Mouse (Mus musculus): Measurements from ENCODE around the gene Pdia5.

Gene Pdia5

GRCm38 (mm10) chr16:35484105-35484504, 6.6 kb downstream of the Pdia5 start:
- DNase-seq: no peak

GRCm38 (mm10) chr16:35479301-35479700, 11.4 kb downstream of the Pdia5 start:
- no peak for DNase-seq

DNA sequence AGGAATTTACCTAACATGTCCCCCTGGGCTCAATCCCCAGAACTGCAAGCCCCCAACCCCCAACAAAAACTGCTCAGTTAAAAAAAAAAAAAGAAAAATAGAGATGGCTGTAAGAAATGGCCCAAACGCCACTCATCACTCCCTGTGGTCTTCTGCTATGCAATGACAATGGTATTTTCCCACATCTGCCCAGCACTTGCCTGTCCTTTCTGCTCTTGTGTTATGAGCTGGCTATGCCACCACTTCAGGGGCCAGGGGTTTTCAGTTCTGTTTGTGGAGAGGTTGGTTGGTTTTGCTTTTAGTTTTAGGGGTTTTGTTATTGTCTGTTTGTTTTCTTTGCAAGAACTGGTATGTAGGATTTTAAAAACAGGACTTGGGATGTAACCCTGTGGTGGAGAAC, 13.4 kb downstream of the Pdia5 start:
- DNase-seq: no peak

GRCm38 (mm10) chr16:35472569-35473275, 18.0 kb downstream of the Pdia5 start:
- peak; percentile 54 for DNase-seq

DNA sequence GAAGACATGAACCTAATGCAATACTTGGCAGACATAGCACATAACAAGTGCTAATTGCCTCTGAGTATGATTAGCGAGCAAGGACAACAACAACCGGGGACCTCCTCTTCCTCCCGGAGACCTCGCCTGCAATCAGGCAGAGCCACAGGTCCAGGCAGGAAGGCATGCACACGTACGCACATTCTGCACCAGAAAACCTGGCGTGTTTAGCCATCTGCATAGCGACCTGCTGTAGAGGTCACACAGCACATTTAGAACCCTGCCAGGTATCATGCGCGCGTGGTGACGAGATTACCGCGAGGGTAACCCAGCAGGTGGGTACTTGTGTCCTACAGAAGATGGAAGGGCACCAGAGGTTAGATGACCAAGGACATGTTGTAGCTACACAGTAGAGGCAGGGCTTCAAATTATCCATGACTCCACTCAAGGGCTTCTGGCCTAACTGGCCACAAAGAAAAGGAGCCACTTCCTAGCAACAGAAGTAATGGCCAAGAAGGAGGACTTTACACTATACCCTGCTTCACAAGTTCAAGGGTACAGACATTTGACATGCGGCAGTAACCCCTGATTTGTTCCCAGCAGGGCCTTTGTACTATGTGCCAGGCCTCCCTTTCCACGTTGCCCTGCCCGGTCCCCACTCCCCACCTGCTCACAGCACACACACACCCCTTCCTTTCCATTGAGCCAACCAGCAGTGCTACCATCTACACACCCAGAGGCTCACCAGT, 18.7 kb downstream of the Pdia5 start:
- DNase-seq: no peak

DNA sequence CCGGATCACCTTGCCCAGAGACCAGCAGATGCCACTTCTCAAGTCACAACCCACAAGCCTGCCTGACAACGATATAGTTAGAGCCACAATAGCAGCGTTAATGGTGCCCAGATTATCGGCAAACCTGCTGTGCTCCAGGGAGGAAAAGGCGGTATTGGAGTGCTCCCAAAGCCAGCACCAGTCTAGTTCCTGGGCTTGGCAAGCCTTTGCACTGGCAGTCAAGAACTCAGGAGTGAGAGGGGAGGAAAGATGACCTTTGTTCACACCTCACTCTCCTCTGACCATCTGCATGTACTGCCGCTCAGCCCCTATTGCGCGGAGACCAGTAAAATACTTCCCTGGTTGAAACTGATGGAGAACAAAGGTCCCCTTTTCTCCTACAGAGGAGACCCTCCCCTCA, 19.7 kb downstream of the Pdia5 start:
- no peak for DNase-seq

DNA sequence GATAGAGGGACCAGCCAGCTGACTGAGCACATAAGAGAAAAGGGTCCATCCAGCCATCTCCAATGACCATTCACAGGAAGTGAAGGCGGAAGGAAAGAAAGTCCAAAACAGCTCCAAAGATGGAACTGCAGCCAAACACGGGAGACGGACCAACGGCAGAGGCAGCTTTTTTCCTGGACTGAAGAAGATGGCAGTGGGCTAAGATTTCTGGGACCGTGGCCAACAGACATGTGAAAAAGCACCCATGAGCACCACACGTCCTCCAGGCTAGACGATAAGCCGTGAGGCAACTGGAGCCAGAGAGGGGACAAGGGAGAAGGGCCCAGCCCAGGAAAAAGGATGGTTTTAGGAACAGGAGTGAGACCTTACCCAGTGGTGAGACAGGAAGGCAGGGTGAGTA, 20.6 kb downstream of the Pdia5 start:
- peak; percentile 29 for DNase-seq

- no peak for DNase-seq
Observed at GRCm38 (mm10) chr16:35469016-35469415, 21.7 kb downstream of the Pdia5 start.

DNA sequence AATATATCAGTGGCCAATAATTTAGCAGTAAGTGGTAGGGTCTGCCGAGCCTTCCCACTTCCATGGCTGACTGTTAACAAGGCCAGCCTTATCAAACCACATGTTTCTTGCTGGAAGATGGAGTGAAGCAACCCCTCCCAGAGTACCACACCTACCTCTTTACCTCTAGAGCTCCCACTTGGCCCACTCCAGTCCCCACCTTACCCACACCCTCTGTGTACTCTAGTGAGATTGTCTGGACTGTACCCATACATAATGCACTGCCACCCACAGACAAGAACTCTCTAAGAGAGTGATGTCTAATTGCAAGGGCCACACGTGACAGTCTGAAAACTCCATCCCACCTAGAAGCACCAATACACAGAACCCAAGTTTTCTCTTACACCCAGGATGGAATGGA, 23.6 kb downstream of the Pdia5 start:
- DNase-seq: no peak

- no peak for DNase-seq
Observed at GRCm38 (mm10) chr16:35465808-35466351, 24.8 kb downstream of the Pdia5 start.

GRCm38 (mm10) chr16:35464686-35465308, 25.9 kb downstream of the Pdia5 start:
- DNase-seq: no peak

DNA sequence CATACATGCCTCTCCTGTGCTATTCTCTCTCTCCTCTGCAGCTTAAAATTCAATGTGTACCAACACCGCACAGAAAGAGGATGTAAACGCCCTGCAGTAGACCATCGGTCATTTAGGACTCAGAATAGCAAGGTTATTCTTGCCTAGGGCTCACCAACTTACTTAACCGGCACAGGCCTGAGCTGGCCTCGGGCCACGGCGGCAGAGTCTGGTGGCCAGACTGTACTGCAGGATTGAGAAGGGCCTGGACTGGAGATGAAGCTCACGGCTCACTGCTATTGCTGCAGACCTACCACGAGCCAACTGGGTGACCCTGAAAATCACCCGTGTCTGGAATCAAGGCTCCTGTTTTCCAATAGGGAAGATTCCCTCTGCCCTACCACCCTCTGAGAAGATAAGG, 27.0 kb downstream of the Pdia5 start:
- DNase-seq: no peak

- DNase-seq: no peak
Observed at GRCm38 (mm10) chr16:35462955-35463354, 27.7 kb downstream of the Pdia5 start.

DNA sequence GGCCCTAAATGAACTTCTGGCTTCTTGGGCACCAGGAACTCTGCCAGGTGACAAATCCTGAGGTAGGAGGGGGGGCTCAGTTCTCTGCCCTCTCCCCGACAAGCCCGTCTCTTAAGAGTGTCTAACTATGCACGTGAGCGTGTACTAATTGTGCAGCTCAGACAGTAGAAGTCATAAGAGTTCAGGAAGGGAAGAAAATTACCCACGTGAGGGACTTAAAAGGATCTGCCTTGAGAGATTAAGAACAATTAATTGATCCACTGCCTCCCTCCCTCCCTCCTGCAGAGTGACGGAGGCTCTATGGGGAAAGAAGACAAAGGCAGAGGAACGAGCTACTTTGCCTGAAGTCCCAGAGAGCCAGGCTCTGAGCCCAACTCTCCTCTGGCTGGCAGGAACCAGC, 31.1 kb downstream of the Pdia5 start:
- DNase-seq: no peak

- no peak for DNase-seq
Observed at GRCm38 (mm10) chr16:35458297-35458696, 32.4 kb downstream of the Pdia5 start.

DNA sequence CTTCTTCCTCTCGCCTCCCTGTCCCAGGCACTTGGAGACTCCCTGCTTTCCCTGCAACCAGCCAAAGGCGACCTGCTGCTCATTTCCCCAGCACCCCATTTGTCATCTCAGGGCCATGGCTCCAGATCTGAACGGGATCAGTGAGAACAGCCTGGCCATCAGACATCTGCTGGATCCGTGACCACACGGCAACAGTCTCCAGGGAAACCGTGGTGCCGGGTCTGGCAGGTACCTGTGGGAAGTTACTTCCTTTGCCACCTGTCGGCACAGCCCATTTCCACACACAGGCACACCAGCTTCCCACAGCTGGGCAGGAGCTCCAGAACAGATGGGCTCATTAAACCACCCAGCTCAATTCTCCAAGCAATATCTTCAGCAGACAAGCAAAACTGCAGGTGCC, 33.2 kb downstream of the Pdia5 start:
- no peak for DNase-seq

GRCm38 (mm10) chr16:35457011-35457419, 33.7 kb downstream of the Pdia5 start:
- no peak for DNase-seq

DNA sequence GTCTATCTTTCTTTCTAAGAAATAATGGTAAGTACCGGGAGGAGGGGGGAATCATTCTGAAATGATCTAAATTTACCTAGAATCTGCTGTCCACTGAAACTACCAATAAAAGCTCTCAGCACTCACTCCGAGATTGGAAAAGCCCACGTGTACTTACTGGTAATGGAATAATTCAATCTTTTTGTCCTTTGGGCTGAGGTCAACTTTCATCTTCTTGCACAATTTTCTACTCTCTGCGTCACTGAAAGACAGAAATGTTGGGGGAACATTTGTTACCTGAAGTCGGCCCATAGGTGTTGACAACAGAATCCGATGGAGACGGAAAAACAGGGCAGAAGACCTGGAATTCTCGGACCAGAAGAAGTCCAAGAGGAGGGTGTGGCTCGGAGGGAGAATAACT, 34.4 kb downstream of the Pdia5 start:
- DNase-seq: no peak

DNA sequence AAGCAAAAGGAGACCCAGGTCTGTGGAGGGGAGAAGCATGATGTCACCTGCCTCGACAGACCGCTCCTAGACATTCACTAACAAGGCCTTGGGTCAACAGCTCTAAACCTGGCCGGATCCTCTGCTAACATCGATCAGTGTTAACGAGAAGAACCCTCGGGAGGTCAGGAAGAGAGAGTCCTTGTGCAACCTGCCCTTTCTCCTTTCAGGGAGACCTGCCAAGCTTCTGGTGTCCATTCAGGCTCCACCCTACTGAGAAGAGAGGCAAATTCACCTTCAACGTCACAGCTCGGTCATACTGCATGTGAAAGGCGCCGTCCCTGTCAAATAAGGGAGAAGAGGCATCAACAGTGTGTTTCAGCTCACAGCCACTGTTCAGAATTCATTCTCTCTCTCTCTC, 34.9 kb downstream of the Pdia5 start:
- DNase-seq: no peak

GRCm38 (mm10) chr16:35450018-35450630, 40.5 kb downstream of the Pdia5 start:
- no peak for DNase-seq

GRCm38 (mm10) chr16:35442026-35442415, 48.7 kb downstream of the Pdia5 start:
- DNase-seq: no peak

DNA sequence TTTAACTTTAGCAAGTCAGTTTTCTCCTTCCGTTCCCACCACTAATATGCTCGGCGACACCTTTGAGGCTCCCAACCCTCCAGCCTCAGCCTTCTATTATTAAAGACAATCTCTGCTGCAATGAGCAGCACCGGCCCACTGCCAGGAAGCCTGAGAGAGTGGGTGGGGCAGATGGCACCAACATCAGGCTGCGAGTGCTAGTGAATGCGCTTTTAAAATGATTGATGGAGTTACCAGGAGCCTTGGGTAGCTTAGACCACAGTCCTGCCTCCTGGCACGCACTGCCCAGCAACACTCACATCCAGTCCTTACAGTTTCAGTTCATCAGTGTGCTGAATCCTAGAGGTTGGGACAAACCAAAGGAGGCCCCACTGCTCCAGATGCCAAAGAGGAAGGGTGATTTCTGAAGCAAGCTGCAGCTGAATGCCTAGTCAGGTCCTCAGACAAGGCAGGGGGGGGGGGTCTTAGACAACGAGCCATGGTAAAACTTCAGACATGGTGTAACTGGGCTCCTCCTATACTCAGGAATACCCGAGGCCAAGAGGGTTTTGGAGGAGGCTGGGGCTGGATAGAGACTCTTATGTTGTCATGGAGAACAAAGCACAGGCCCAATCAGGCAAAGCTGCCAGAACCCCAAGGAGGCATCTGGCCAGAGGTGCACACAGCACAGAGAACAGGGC, 49.2 kb downstream of the Pdia5 start:
- peak; percentile 78 for DNase-seq

GRCm38 (mm10) chr16:35439046-35439445, 51.6 kb downstream of the Pdia5 start:
- no peak for DNase-seq

All from right cerebral cortex, adult 18-20 months (tissue).